In genomic region chr17:34984218-34984617, GRCm38 (mm10) we compare ENCODE assay signal across 12 mouse cellular contexts. TPM values are rescaled to one million over a fixed set of nuclear protein-coding genes. Genes with fewer than 3 reads are reported as not detected.
A peak's percentile ranks its signal among the peaks of the same experiment; 100 is the strongest.
DNase-seq lines count a peak whose midpoint lies in the region; ATAC-seq and TF ChIP-seq lines count a peak whose summit lies in the region.
"Had no signal": no experiment of that assay in that cellular context is flagged by ENCODE, and none has a peak within 500 bp of the region (broad histone marks: within the 10 kb centered on the region; RNA-seq: fewer than 3 reads in every experiment).

No protein-coding gene starts in this region.

- no peak overlapping the region for H3K4me2 ChIP-seq in forebrain, embryonic 14.5 days (ENCODE audit: low read length)
- no peak overlapping the region for H3K4me2 ChIP-seq in forebrain, embryonic 15.5 days (replicated peaks)
- no peak overlapping the region for H3K4me2 ChIP-seq in intestine, embryonic 16.5 days (ENCODE audit: low read depth, low read length)
- H3K4me2 ChIP-seq: midbrain, embryonic 12.5 days had no signal

- peak; percentile 53 for DNase-seq in forebrain, embryonic 14.5 days (ENCODE audit: low spot score)
- peak; percentile 64 for DNase-seq in liver, adult 2 months (ENCODE audit: extremely low read depth, low read depth, low spot score)
- no peak for DNase-seq in liver
- peak; percentile 42 for DNase-seq in T-cell, adult 2 months (ENCODE audit: low spot score)
- DNase-seq in mesoderm, embryonic 11.5 days (ENCODE audit: low read depth, low spot score) = peak; percentile 52
- no peak for DNase-seq in spleen, postnatal 14 days (ENCODE audit: low spot score in 2 of 2)
- DNase-seq: layer of hippocampus, adult 9-11 months; thymus, postnatal 36 days had no signal

- ATAC-seq in forebrain, embryonic 14.5 days = no peak
- ATAC-seq in forebrain, embryonic 15.5 days (replicated peaks) = no peak
- ATAC-seq in intestine, embryonic 16.5 days = no peak

- H3K9ac ChIP-seq in forebrain, embryonic 14.5 days (ENCODE audit: low read length) = no peak overlapping the region
- no peak overlapping the region for H3K9ac ChIP-seq in forebrain, embryonic 15.5 days (replicated peaks)
- no peak overlapping the region for H3K9ac ChIP-seq in liver, adult 2 months (ENCODE audit: low read depth, low read length)
- no peak overlapping the region for H3K9ac ChIP-seq in intestine, embryonic 16.5 days (ENCODE audit: low read depth, low read length)
- H3K9ac ChIP-seq: midbrain, embryonic 12.5 days had no signal

- peaks cover 26% of the 10 kb centered on the region for H3K36me3 ChIP-seq in forebrain, embryonic 14.5 days (ENCODE audit: control insufficient read depth, insufficient read depth, low read length)
- H3K36me3 ChIP-seq in forebrain, embryonic 15.5 days = peaks cover 23% of the 10 kb centered on the region
- peaks cover 11% of the 10 kb centered on the region for H3K36me3 ChIP-seq in liver, adult 2 months (ENCODE audit: control insufficient read depth, insufficient read depth, low read length)
- H3K36me3 ChIP-seq in intestine, embryonic 16.5 days (ENCODE audit: control insufficient read depth, insufficient read depth, low read length) = 0 out of 2 replicates have a peak, but pooled peaks cover 8% of the 10 kb centered on the region

- peaks cover 12% of the 10 kb centered on the region for H3K4me1 ChIP-seq in forebrain, embryonic 14.5 days (ENCODE audit: control insufficient read depth, insufficient read depth, low read length)
- peaks cover 24% of the 10 kb centered on the region for H3K4me1 ChIP-seq in forebrain, embryonic 15.5 days
- H3K4me1 ChIP-seq in liver, adult 2 months (ENCODE audit: control insufficient read depth, insufficient read depth, low read length) = peaks cover 15% of the 10 kb centered on the region
- peaks cover 17% of the 10 kb centered on the region for H3K4me1 ChIP-seq in intestine, embryonic 16.5 days (ENCODE audit: control insufficient read depth, insufficient read depth, low read length)

- TF ChIP-seq POLR2A in liver, adult 2 months (IDR thresholded peaks at IDR 0.05; ENCODE audit: extremely low read depth, insufficient read depth, low read length) = no peak

- H3K79me2 ChIP-seq in liver, adult 2 months (ENCODE audit: control insufficient read depth, insufficient read depth, low read length) = no peaks in the 10 kb centered on the region

- H3K4me3 ChIP-seq in forebrain, embryonic 14.5 days (ENCODE audit: low read depth, low read length) = no peak overlapping the region
- H3K4me3 ChIP-seq in forebrain, embryonic 15.5 days = no peak overlapping the region
- H3K4me3 ChIP-seq in liver, adult 2 months (ENCODE audit: insufficient read depth, low read depth, low read length) = no peak overlapping the region
- no peak overlapping the region for H3K4me3 ChIP-seq in intestine, embryonic 16.5 days (ENCODE audit: low read length)
- H3K4me3 ChIP-seq: midbrain, embryonic 12.5 days had no signal

- H3K9me3 ChIP-seq in forebrain, embryonic 14.5 days (replicated peaks; ENCODE audit: control insufficient read depth, low read length) = no peaks in the 10 kb centered on the region
- no peaks in the 10 kb centered on the region for H3K9me3 ChIP-seq in forebrain, embryonic 15.5 days
- H3K9me3 ChIP-seq in intestine, embryonic 16.5 days (ENCODE audit: control insufficient read depth, low read length) = no peaks in the 10 kb centered on the region
- H3K9me3 ChIP-seq: midbrain, embryonic 12.5 days had no signal

- no peak overlapping the region for H3K27ac ChIP-seq in forebrain, embryonic 14.5 days (ENCODE audit: low read depth, low read length)
- H3K27ac ChIP-seq in forebrain, embryonic 15.5 days (replicated peaks) = no peak overlapping the region
- H3K27ac ChIP-seq in liver, adult 2 months (replicated peaks; ENCODE audit: insufficient read depth, low read depth, low read length) = no peak overlapping the region
- no peak overlapping the region for H3K27ac ChIP-seq in intestine, embryonic 16.5 days (ENCODE audit: low read length)
- H3K27ac ChIP-seq: midbrain, embryonic 12.5 days had no signal

- TF ChIP-seq CTCF in liver, adult 2 months (IDR thresholded peaks at IDR 0.05; ENCODE audit: low read depth, low read length) = peak; percentile 21; the same call in 1 of the 2 replicates

- no peaks in the 10 kb centered on the region for H3K27me3 ChIP-seq in forebrain, embryonic 14.5 days (replicated peaks; ENCODE audit: control insufficient read depth, insufficient read depth, low read length)
- H3K27me3 ChIP-seq in forebrain, embryonic 15.5 days = no peaks in the 10 kb centered on the region
- H3K27me3 ChIP-seq in liver, adult 2 months (ENCODE audit: control insufficient read depth, insufficient read depth, low read length) = no peaks in the 10 kb centered on the region
- H3K27me3 ChIP-seq in intestine, embryonic 16.5 days (replicated peaks; ENCODE audit: control insufficient read depth, insufficient read depth, low read length) = no peaks in the 10 kb centered on the region
- H3K27me3 ChIP-seq: midbrain, embryonic 12.5 days had no signal

- 76% methylated on average over 2 of the region's 2 CpGs for WGBS in forebrain, embryonic 14.5 days
- WGBS in forebrain, embryonic 15.5 days = 80% methylated on average over 2 of the region's 2 CpGs
- 82% methylated on average over 2 of the region's 2 CpGs for whole genome bisulfite sequencing in liver, adult 2 months
- WGBS in intestine, embryonic 16.5 days = 72% methylated on average over 2 of the region's 2 CpGs

RNA-seq across cellular contexts. Expression of gene Lsm2, which starts 2.6 kb away (rescaled TPM):
- polyA plus RNA-seq in forebrain, embryonic 14.5 days (2014; fragmentation: Nextera tagmentation; extraction: Ambion mirVana) = 131 and 148 TPM in 2 replicates
- polyA plus RNA-seq in forebrain, embryonic 15.5 days (2015; fragmentation: Nextera tagmentation; extraction: Ambion mirVana) = 132 and 149 TPM in 2 replicates
- total RNA-seq in liver, adult 2 months (2014; rRNA removed) = 7.9 and 11.1 TPM in 2 replicates
- 55.1 and 63.0 TPM in 2 replicates for polyA plus RNA-seq in liver, adult 2 months (2012; rRNA removed)
- 159 and 181 TPM in 2 replicates for polyA plus RNA-seq in intestine, embryonic 16.5 days (2015; fragmentation: Nextera tagmentation; extraction: Ambion mirVana)

RNA-seq across cellular contexts. Expression of gene Hspa1l, which starts 11.7 kb away (rescaled TPM):
- polyA plus RNA-seq in forebrain, embryonic 14.5 days (2014; fragmentation: Nextera tagmentation; extraction: Ambion mirVana) = 1.3 and 1.4 TPM in 2 replicates
- 1.5 TPM in 2 replicates for polyA plus RNA-seq in forebrain, embryonic 15.5 days (2015; fragmentation: Nextera tagmentation; extraction: Ambion mirVana)
- 0.18 TPM in 1 of 2 replicates, not detected in the other for total RNA-seq in liver, adult 2 months (2014; rRNA removed)
- polyA plus RNA-seq in liver, adult 2 months (2012; rRNA removed) = 0.05 TPM in 1 of 2 replicates, not detected in the other
- 0.38 and 0.57 TPM in 2 replicates for polyA plus RNA-seq in intestine, embryonic 16.5 days (2015; fragmentation: Nextera tagmentation; extraction: Ambion mirVana)
- total RNA-seq: granulocyte monocyte progenitor cell, adult 5-6 weeks had no signal

RNA-seq across cellular contexts. Expression of gene Hspa1a, which starts 12.3 kb away (rescaled TPM):
- polyA plus RNA-seq in forebrain, embryonic 14.5 days (2014; fragmentation: Nextera tagmentation; extraction: Ambion mirVana) = 1.4 and 3.7 TPM in 2 replicates
- 3.6 and 3.7 TPM in 2 replicates for polyA plus RNA-seq in forebrain, embryonic 15.5 days (2015; fragmentation: Nextera tagmentation; extraction: Ambion mirVana)
- 0.18 and 0.60 TPM in 2 replicates for total RNA-seq in liver, adult 2 months (2014; rRNA removed)
- 0.45 TPM in 2 replicates for polyA plus RNA-seq in liver, adult 2 months (2012; rRNA removed)
- 6.3 and 6.6 TPM in 2 replicates for polyA plus RNA-seq in intestine, embryonic 16.5 days (2015; fragmentation: Nextera tagmentation; extraction: Ambion mirVana)

RNA-seq across cellular contexts. Expression of gene Gm20481, which starts 14.5 kb away (rescaled TPM):
- not detected in 2 replicates for polyA plus RNA-seq in forebrain, embryonic 14.5 days (2014; fragmentation: Nextera tagmentation; extraction: Ambion mirVana)
- not detected in 2 replicates for polyA plus RNA-seq in forebrain, embryonic 15.5 days (2015; fragmentation: Nextera tagmentation; extraction: Ambion mirVana)
- not detected in 2 replicates for total RNA-seq in liver, adult 2 months (2014; rRNA removed)
- polyA plus RNA-seq in liver, adult 2 months (2012; rRNA removed) = not detected in 2 replicates
- not detected in 2 replicates for polyA plus RNA-seq in intestine, embryonic 16.5 days (2015; fragmentation: Nextera tagmentation; extraction: Ambion mirVana)
- polyA plus RNA-seq: midbrain, embryonic 12.5 days had no signal

RNA-seq across cellular contexts. Expression of gene Vars, which starts 16.6 kb away (rescaled TPM):
- polyA plus RNA-seq in forebrain, embryonic 14.5 days (2014; fragmentation: Nextera tagmentation; extraction: Ambion mirVana) = 42.4 and 53.9 TPM in 2 replicates
- 82.9 and 88.6 TPM in 2 replicates for polyA plus RNA-seq in forebrain, embryonic 15.5 days (2015; fragmentation: Nextera tagmentation; extraction: Ambion mirVana)
- total RNA-seq in liver, adult 2 months (2014; rRNA removed) = 11.8 and 27.5 TPM in 2 replicates
- 39.8 and 52.7 TPM in 2 replicates for polyA plus RNA-seq in liver, adult 2 months (2012; rRNA removed)
- polyA plus RNA-seq in intestine, embryonic 16.5 days (2015; fragmentation: Nextera tagmentation; extraction: Ambion mirVana) = 112 and 119 TPM in 2 replicates

Comparison
In these comparisons a context has a peak if more than half of its experiments do, and no peak if none do; other contexts are left out.
1. DNase-seq: peak in forebrain, embryonic 14.5 days (single experiment), liver, adult 2 months (single experiment), T-cell, adult 2 months (single experiment) and mesoderm, embryonic 11.5 days (single experiment); none in liver (single experiment) and spleen, postnatal 14 days (0 of 2).